Mouse (Mus musculus): ENCODE measurements around the gene Krtap4-13.

DNA sequence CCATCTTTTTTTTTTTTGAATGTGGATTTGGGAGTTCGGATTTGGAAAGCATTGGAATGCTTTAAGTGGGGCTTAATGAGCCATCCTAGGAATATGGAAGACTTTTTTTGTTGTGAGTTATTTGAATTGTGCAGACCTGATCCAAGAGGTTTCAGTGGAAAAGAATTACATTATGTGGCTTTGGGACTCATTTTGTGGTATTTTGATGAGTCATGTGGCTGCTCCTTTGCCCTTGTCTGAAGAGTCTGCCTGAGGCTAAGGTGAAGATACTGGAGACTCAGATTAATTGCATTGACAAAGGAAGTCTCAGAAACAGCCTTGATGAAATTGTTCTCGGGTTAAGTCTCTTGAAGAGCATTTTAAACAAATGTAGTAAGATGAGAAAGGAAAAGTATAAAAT, 41.3 kb downstream of the Krtap4-13 start:
- TF ChIP-seq CTCF (IDR thresholded peaks at IDR 0.05; ENCODE audit: extremely low read depth, insufficient read depth, insufficient read length, insufficient replicate concordance), result no peak
- no peak for TF ChIP-seq POLR2A (IDR thresholded peaks at IDR 0.05; ENCODE audit: low read depth, low read length)

Measured in spleen, adult 2 months (tissue).